9 mouse cellular contexts compared by ENCODE assay signal in genomic region chr4:134734629-134735081, GRCm38 (mm10). TPM values are rescaled to one million over a fixed set of nuclear protein-coding genes. Genes with fewer than 3 reads are reported as not detected.
DNase-seq lines count a peak whose midpoint lies in the region; ATAC-seq lines count a peak whose summit lies in the region.
"Had no signal": no experiment of that assay in that cellular context is flagged by ENCODE, and none has a peak within 500 bp of the region (broad histone marks: within the 10 kb centered on the region; RNA-seq: fewer than 3 reads in every experiment).

No protein-coding gene starts in this region.

- DNase-seq in gastrocnemius, adult 18-20 months (ENCODE audit: low spot score) = peak; percentile 38
- DNase-seq in gastrocnemius, postnatal 14 days = no peak
- DNase-seq in NIH3T3 (ENCODE audit: low read depth) = peak; percentile 38
- peak; percentile 66 to 68 for DNase-seq in spleen, postnatal 36 days (ENCODE audit: low spot score in 2 of 2)
- no peak for DNase-seq in frontal cortex, postnatal 36 days (ENCODE audit: low spot score in 2 of 2)
- no peak for DNase-seq in cerebellum, postnatal 4 days (ENCODE audit: low spot score in 2 of 2)

- H3K27ac ChIP-seq in heart, embryonic 11.5 days (ENCODE audit: low read depth, low read length) = no peak overlapping the region; the same call in 1 of the 2 replicates
- H3K27ac ChIP-seq in liver, embryonic 12.5 days = peak overlapping the region; percentile 71

- H3K4me3 ChIP-seq in heart, embryonic 11.5 days (ENCODE audit: low read depth, low read length) = no peak overlapping the region
- peak overlapping the region; percentile 38 for H3K4me3 ChIP-seq in liver, embryonic 12.5 days

- H3K9me3 ChIP-seq in heart, embryonic 11.5 days (replicated peaks; ENCODE audit: control insufficient read depth, low read length) = no peaks in the 10 kb centered on the region
- no peaks in the 10 kb centered on the region for H3K9me3 ChIP-seq in liver, embryonic 12.5 days (replicated peaks)

- H3K4me1 ChIP-seq in heart, embryonic 11.5 days (ENCODE audit: control insufficient read depth, insufficient read depth, low read length) = peaks cover 14% of the 10 kb centered on the region; the same call in 1 of the 2 replicates
- peaks cover 52% of the 10 kb centered on the region for H3K4me1 ChIP-seq in liver, embryonic 12.5 days

- no peaks in the 10 kb centered on the region for H3K36me3 ChIP-seq in heart, embryonic 11.5 days (ENCODE audit: control insufficient read depth, insufficient read depth, low read length)
- no peaks in the 10 kb centered on the region for H3K36me3 ChIP-seq in liver, embryonic 12.5 days

- WGBS in heart, embryonic 11.5 days (ENCODE audit: insufficient replicate concordance) = 44% methylated on average over 9 of the region's 9 CpGs
- WGBS in liver, embryonic 12.5 days (ENCODE audit: insufficient replicate concordance) = 12% methylated on average over 9 of the region's 9 CpGs

- 0 out of 2 replicates have a peak overlapping the region, but pooled peaks have one; percentile 4 for H3K9ac ChIP-seq in heart, embryonic 11.5 days (ENCODE audit: low read depth, low read length)
- H3K9ac ChIP-seq in liver, embryonic 12.5 days = peak overlapping the region; percentile 36

- peak overlapping the region; percentile 50 for H3K4me2 ChIP-seq in heart, embryonic 11.5 days
- H3K4me2 ChIP-seq in liver, embryonic 12.5 days = peak overlapping the region; percentile 61

- intact Hi-C loops in gastrocnemius, postnatal 14 days (cut with DNase I; ENCODE audit: low total_unique reads) = no loop called here

- 0 out of 2 replicates have a peak, but pooled peaks have one; percentile 29 for ATAC-seq in heart, embryonic 11.5 days (replicated peaks; ENCODE audit: insufficient number of reproducible peaks, low FRiP score, low TSS enrichment)
- peak; percentile 72 for ATAC-seq in liver, embryonic 12.5 days

- H3K27me3 ChIP-seq in heart, embryonic 11.5 days (ENCODE audit: control insufficient read depth, insufficient read depth, low read length) = 0 out of 2 replicates have a peak, but pooled peaks cover 3% of the 10 kb centered on the region
- no peaks in the 10 kb centered on the region for H3K27me3 ChIP-seq in liver, embryonic 12.5 days (replicated peaks)
- H3K27me3 ChIP-seq: Patski had no signal

RNA-seq across cellular contexts. Expression of gene Man1c1, which starts 30.6 kb away (rescaled TPM):
- 1 to 10 TPM; 2.5 to 3.6 TPM for total RNA-seq in gastrocnemius, adult 18-20 months (2021)
- total RNA-seq in gastrocnemius, postnatal 14 days (2021) = 1 to 10 TPM; 7.9 to 9.5 TPM
- 8.6 and 9.3 TPM in 2 replicates for polyA plus RNA-seq in heart, embryonic 11.5 days (2014; fragmentation: Nextera tagmentation; extraction: Ambion mirVana)
- 3.2 and 3.5 TPM in 2 replicates for polyA plus RNA-seq in liver, embryonic 12.5 days (2016; fragmentation: Nextera tagmentation; extraction: Ambion mirVana)

RNA-seq across cellular contexts. Expression of gene Ldlrap1, which starts 33.2 kb away (rescaled TPM):
- 1 to 10 TPM; 3.9 to 5.6 TPM for total RNA-seq in gastrocnemius, adult 18-20 months (2021)
- total RNA-seq in gastrocnemius, postnatal 14 days (2021) = 10 to 100 TPM in 1 of 2 experiments, 1 to 10 TPM in 1; 9.2 to 10.2 TPM
- 11.4 and 13.5 TPM in 2 replicates for polyA plus RNA-seq in heart, embryonic 11.5 days (2014; fragmentation: Nextera tagmentation; extraction: Ambion mirVana)
- polyA plus RNA-seq in liver, embryonic 12.5 days (2016; fragmentation: Nextera tagmentation; extraction: Ambion mirVana) = 26.4 and 28.2 TPM in 2 replicates

Comparison
In these comparisons a context has a peak if more than half of its experiments do, and no peak if none do; other contexts are left out.
1. DNase-seq: peak in gastrocnemius, adult 18-20 months (single experiment), NIH3T3 (single experiment) and spleen, postnatal 36 days (2 of 2); none in gastrocnemius, postnatal 14 days (single experiment), frontal cortex, postnatal 36 days (0 of 2) and cerebellum, postnatal 4 days (0 of 2).